Mouse (Mus musculus) forebrain, embryonic 14.5 days (tissue): ENCODE results near the gene Mesp2. TPM values are rescaled to one million over a fixed set of nuclear protein-coding genes. Genes with fewer than 3 reads are reported as not detected.

ENCODE experiments used
- ATAC-seq: fragments of 200-750 bp; cut with Nextera tagmentation; 2 replicates; pipeline ENCODE4 v1.8.0; 2017; ENCODE audit warnings: mild to moderate bottlenecking, moderate library complexity
- DNase-seq: peaks from one replicate; pipeline ENCODE4 v3.0.0-alpha.2; 2015; ENCODE audit warnings: low spot score
- H3K27ac ChIP-seq: fragments of 300-500 bp; sonication (generic); 2 replicates; pipeline ENCODE4 v1.5.1; 2014; ENCODE audit warnings: low read depth, mild to moderate bottlenecking, control low read depth, low read length, moderate library complexity
- H3K27me3 ChIP-seq: fragments of 300-500 bp; sonication (generic); replicated peaks from 2 replicates; pipeline ENCODE4 v1.6.1; 2014; ENCODE audit warnings: low read length, control low read depth, mixed read lengths; ENCODE audit not compliant: control insufficient read depth, insufficient read depth
- H3K36me3 ChIP-seq: fragments of 300-500 bp; sonication (generic); 2 replicates; pipeline ENCODE4 v1.6.1; 2014; ENCODE audit warnings: low read length, control low read depth; ENCODE audit not compliant: control insufficient read depth, insufficient read depth
- H3K4me1 ChIP-seq: fragments of 300-500 bp; sonication (generic); 2 replicates; pipeline ENCODE4 v1.6.1; 2014; ENCODE audit warnings: antibody characterized with exemption, low read length, control low read depth; ENCODE audit not compliant: control insufficient read depth, insufficient read depth
- H3K4me2 ChIP-seq: fragments of 300-500 bp; sonication (generic); 2 replicates; pipeline ENCODE4 v1.6.1; 2014; ENCODE audit warnings: mild to moderate bottlenecking, control low read depth, low read length
- H3K4me3 ChIP-seq: fragments of 300-500 bp; sonication (generic); 2 replicates; pipeline ENCODE4 v1.5.1; 2014; ENCODE audit warnings: low read depth, low read length, control low read depth
- H3K9ac ChIP-seq: fragments of 300-500 bp; sonication (generic); 2 replicates; pipeline ENCODE4 v1.6.1; 2014; ENCODE audit warnings: mild to moderate bottlenecking, low read length, control low read depth, moderate library complexity
- H3K9me3 ChIP-seq: fragments of 300-500 bp; sonication (generic); replicated peaks from 2 replicates; pipeline ENCODE4 v1.6.1; 2016; ENCODE audit warnings: low read length, control low read depth, mixed read lengths; ENCODE audit not compliant: control insufficient read depth
- WGBS: fragments of 180-500 bp; shearing (Covaris S2); extraction: QIAGEN DNeasy Blood & Tissue Kit; methylation state at CpG from one replicate; pipeline ENCODE4 v1.1.7; 2014; 5-methylcytosine and 5-hydroxymethylcytosine counted together
- polyA plus RNA-seq: library from polyadenylated mRNA; unstranded; fragments of >200 nt; fragmentation: Nextera tagmentation; extraction: Ambion mirVana; gene quantifications from 2 replicates; pipeline ENCODE4 v1.2.1, GENCODE M21; 2014

Mesp2 gene
- polyA plus RNA-seq, 1 experiment from 2014 or later: 2.2 TPM

GRCm38 (mm10) chr7:79800336-79800735 lies 10.2 kb upstream of the Mesp2 start:
- Histone ChIP-seq H3K4me3 (no peak overlapping the region), H3K4me2 (no peak overlapping the region), H3K9ac (no peak overlapping the region), H3K27ac (no peak overlapping the region), H3K4me1 (no peaks in the 10 kb centered on the region), H3K9me3 (no peaks in the 10 kb centered on the region), H3K27me3 (no peaks in the 10 kb centered on the region), H3K36me3 (no peaks in the 10 kb centered on the region)
- ATAC-seq: no peak
- no peak for DNase-seq
- 81% methylated on average over 4 of the region's 4 CpGs for WGBS

GRCm38 (mm10) chr7:79801391-79801790 lies 9.1 kb upstream of the Mesp2 start:
- Histone ChIP-seq H3K9ac (no peak overlapping the region), H3K4me3 (no peak overlapping the region), H3K27me3 (no peaks in the 10 kb centered on the region), H3K9me3 (no peaks in the 10 kb centered on the region), H3K4me2 (no peak overlapping the region), H3K4me1 (no peaks in the 10 kb centered on the region), H3K36me3 (no peaks in the 10 kb centered on the region), H3K27ac (no peak overlapping the region)
- DNase-seq: no peak
- WGBS: 73% methylated on average over 11 of the region's 11 CpGs
- no peak for ATAC-seq

GRCm38 (mm10) chr7:79802037-79802436 lies 8.5 kb upstream of the Mesp2 start:
- no peak overlapping the region for H3K4me2 ChIP-seq
- no peaks in the 10 kb centered on the region for H3K4me1 ChIP-seq
- H3K9me3 ChIP-seq: no peaks in the 10 kb centered on the region
- no peaks in the 10 kb centered on the region for H3K27me3 ChIP-seq
- no peak overlapping the region for H3K9ac ChIP-seq
- no peak for ATAC-seq
- no peak overlapping the region for H3K27ac ChIP-seq
- 67% methylated on average over 5 of the region's 5 CpGs for WGBS
- no peaks in the 10 kb centered on the region for H3K36me3 ChIP-seq
- DNase-seq: no peak
- no peak overlapping the region for H3K4me3 ChIP-seq

- no peaks in the 10 kb centered on the region for H3K27me3 ChIP-seq
- H3K4me2 ChIP-seq: no peak overlapping the region
- ATAC-seq: no peak
- no peaks in the 10 kb centered on the region for H3K9me3 ChIP-seq
- WGBS: 45% methylated on average over 2 of the region's 2 CpGs
- no peaks in the 10 kb centered on the region for H3K36me3 ChIP-seq
- no peak overlapping the region for H3K27ac ChIP-seq
- no peak for DNase-seq
- no peaks in the 10 kb centered on the region for H3K4me1 ChIP-seq
- no peak overlapping the region for H3K9ac ChIP-seq
- no peak overlapping the region for H3K4me3 ChIP-seq
These were observed 6.6 kb upstream of the Mesp2 start for GRCm38 (mm10) chr7:79803887-79804286.

GRCm38 (mm10) chr7:79808561-79808960 lies 2.0 kb upstream of the Mesp2 start:
- Histone ChIP-seq H3K27ac (no peak overlapping the region), H3K4me1 (no peaks in the 10 kb centered on the region), H3K36me3 (no peaks in the 10 kb centered on the region), H3K4me2 (no peak overlapping the region), H3K4me3 (no peak overlapping the region), H3K9ac (no peak overlapping the region), H3K9me3 (no peaks in the 10 kb centered on the region), H3K27me3 (peaks cover 8% of the 10 kb centered on the region; the same call in 1 of the 2 replicates)
- DNase-seq (no peak), ATAC-seq (no peak)
- 85% methylated on average over 7 of the region's 7 CpGs for WGBS

GRCm38 (mm10) chr7:79813409-79813808 lies 2.9 kb downstream of the Mesp2 start:
- ATAC-seq: no peak
- no peak overlapping the region for H3K9ac ChIP-seq
- 92% methylated on average over 1 of the region's 1 CpGs for WGBS

GRCm38 (mm10) chr7:79818321-79818720 lies 7.8 kb downstream of the Mesp2 start:
- Histone ChIP-seq H3K9me3 (no peaks in the 10 kb centered on the region), H3K4me1 (no peaks in the 10 kb centered on the region), H3K4me3 (no peak overlapping the region), H3K9ac (no peak overlapping the region), H3K4me2 (no peak overlapping the region), H3K36me3 (no peaks in the 10 kb centered on the region), H3K27ac (no peak overlapping the region), H3K27me3 (no peaks in the 10 kb centered on the region)
- ATAC-seq (no peak), DNase-seq (no peak)
- 5% methylated on average over 6 of the region's 6 CpGs for WGBS

More at GRCm38 (mm10) chr7:79813409-79813808, 2.9 kb downstream of the Mesp2 start:
- Histone ChIP-seq H3K4me1 (no peaks in the 10 kb centered on the region), H3K27ac (no peak overlapping the region), H3K4me2 (no peak overlapping the region), H3K27me3 (peaks cover 8% of the 10 kb centered on the region; the same call in 1 of the 2 replicates), H3K4me3 (no peak overlapping the region), H3K9me3 (no peaks in the 10 kb centered on the region), H3K36me3 (no peaks in the 10 kb centered on the region)
- DNase-seq: no peak

- ATAC-seq (no peak), DNase-seq (no peak)
- H3K4me3 ChIP-seq: no peak overlapping the region
- no peak overlapping the region for H3K4me2 ChIP-seq
- WGBS: 50% methylated on average over 4 of the region's 4 CpGs
- H3K27ac ChIP-seq: no peak overlapping the region
- H3K9me3 ChIP-seq: no peaks in the 10 kb centered on the region
- H3K36me3 ChIP-seq: no peaks in the 10 kb centered on the region
- H3K27me3 ChIP-seq: no peaks in the 10 kb centered on the region
- H3K9ac ChIP-seq: no peak overlapping the region
- no peaks in the 10 kb centered on the region for H3K4me1 ChIP-seq
These were observed 9.0 kb downstream of the Mesp2 start for GRCm38 (mm10) chr7:79819515-79819914.

- Histone ChIP-seq H3K27ac (no peak overlapping the region), H3K9me3 (no peaks in the 10 kb centered on the region), H3K4me1 (no peaks in the 10 kb centered on the region), H3K4me3 (no peak overlapping the region), H3K36me3 (no peaks in the 10 kb centered on the region), H3K27me3 (no peaks in the 10 kb centered on the region), H3K9ac (no peak overlapping the region), H3K4me2 (no peak overlapping the region)
- ATAC-seq (no peak), DNase-seq (no peak)
- 47% methylated on average over 11 of the region's 11 CpGs for WGBS
These were observed 9.5 kb downstream of the Mesp2 start for GRCm38 (mm10) chr7:79819996-79820395.
